Mouse (Mus musculus) thymus, postnatal 25 days (tissue): ENCODE measurements at regions not wholly inside any gene's neighbourhood (a gene's known extent, or its start where the extent isn't known, plus 50 kb on each side); places are given as distances from the start of the nearest gene placed in this dataset.

Experiments used
- DNase-seq: peaks from one replicate; pipeline ENCODE4 v3.0.0; 2022

DNA sequence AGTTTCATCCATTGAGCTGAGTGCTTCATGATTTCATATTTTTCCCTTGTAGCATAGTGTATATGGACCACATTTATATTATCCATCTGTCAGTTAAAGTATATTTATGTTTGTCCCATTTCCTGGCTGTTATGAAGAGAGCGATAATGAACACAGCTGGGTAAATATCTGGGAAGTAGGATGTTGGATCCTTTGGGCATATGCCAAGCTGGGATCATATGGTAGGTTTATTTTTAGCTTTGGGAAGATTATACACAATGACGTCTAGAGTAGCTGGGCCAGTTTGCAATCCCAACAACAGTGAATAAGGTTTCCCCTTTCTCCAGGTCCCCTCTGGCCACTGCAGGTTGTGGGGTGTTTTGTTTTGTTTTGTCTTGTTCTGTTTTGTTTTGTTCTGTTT lies 164.5 kb downstream of the Gm765 start:
- no peak for DNase-seq

DNA sequence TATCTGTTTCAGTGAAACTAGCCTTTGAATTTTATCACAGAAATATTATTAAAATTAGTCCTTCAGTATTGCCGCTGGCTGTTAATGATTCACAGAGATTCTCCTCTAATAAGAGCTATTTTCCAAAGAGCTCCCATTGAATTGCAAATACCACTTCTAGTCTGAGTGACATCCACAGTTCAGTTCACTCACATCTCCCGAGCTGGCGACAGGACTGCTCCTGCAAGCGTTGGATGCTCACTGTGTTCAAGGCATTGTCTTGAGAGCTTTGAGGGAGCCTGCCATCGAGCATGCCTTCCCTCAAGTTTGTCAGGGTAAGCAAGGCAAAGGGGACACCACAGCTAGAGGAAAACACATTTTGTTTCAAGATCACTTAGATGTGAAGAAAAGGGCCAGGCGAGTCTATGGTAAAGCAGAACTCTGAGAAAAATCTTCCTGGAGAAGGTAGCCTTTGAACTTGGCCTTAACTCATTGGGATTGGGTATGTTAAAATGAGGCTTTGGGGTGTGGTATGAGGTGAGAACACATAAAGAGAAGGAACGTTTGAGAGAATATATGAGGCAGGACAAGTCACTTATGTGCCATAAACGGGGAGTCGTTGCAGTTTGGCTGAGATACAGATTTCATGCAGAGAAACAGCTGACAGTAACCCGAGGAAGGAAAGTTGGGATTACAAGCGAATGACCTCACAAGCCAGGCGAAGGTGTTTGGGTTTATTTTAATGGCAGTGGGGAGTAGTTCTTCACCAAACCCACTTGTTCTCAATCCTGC lies 193.3 kb downstream of the Gm765 start:
- no peak for DNase-seq

DNA sequence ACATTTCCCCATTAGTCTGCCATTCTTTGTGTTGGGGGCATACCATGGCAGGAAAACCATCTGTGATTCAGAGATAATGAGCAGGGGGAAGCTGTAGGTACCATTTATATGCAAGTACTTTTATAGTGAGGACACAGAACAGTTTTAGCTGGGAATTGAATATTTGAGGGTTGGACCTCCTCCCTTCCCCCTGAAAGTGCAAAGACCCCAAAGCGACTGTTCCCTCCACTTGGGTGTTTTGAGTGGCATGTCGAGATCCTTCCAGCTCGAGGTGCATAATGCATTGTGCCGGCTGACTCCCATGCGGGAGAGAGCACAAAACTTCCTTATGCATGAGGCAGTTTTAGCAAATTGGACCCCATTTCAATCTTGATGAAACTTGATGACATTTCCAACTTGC lies 194.7 kb downstream of the Gm765 start:
- no peak for DNase-seq

DNA sequence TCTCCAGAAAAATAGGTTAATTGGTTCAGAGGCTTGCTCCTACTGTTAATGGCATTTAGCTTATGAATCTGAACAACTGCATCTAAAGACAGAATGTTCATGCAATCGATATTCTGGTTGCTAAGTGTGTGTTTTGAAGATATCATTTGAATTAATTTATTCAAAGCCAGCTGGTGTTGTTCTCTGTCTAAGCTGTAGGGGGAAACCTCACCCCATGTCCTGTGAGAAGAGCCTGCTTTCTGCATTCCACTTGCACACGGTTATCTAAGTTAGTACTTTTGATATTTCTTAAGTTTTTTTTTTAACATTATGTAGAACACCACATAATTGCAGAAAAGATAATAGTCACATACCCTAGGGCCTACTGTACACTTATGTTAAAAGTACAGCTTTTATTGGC lies 209.6 kb downstream of the Gm765 start:
- peak; percentile 10 for DNase-seq

DNA sequence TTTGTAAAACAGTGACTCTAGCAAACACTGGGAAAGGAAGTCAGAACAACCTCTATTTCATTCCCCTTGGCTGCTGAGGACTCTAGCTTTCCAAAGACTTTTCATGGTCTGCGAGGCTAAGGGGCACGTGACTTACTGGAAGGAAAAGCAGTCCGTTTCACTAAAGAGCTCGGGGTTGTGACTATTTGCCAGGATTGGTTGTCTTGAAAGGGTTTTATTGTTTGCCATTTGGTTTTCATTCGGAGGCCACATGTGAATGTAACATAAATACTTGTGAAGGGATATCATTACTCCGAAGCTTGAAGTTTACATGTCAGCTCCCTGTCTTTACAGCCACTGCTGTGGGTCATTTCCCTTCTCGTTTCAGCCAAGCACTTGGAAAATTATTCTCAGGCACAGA lies 217.1 kb downstream of the Gm765 start:
- DNase-seq = no peak

DNA sequence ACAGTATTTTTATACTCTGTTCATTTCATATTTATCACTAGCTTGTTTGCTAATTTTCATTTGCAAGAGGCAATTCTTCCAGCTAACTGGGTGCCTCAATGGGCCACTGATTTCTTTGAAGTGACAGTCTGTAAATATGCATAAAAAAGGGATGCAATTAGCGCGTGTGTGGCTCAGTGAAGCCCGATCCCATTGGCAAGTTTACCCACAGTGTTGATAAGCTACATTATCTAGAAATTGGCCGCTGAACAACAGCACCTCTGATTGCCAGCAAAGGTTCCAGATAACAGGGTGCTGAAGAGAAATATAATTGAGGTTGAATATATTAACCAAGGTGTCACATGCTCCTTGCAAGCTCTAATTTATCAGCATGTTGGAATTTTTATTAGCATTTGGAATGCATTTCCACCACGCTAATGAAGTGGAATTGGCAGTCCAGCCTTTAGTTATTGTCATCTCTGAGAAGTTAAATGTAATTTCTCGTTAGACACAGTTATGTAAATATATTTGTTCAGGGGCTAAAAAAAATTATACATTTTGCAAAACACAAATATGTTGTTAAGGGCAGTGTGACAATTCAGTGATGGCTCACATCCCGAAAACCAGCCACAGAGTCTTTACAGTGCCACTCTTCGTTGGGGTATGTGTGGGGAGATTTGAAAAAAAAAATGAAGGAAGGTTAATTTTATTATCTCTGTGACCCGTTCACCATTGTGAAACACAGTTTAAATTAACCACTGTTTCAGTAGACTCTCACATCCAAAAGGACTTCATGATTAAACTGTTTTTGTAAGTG lies 224.0 kb downstream of the Gm765 start:
- DNase-seq = no peak

DNA sequence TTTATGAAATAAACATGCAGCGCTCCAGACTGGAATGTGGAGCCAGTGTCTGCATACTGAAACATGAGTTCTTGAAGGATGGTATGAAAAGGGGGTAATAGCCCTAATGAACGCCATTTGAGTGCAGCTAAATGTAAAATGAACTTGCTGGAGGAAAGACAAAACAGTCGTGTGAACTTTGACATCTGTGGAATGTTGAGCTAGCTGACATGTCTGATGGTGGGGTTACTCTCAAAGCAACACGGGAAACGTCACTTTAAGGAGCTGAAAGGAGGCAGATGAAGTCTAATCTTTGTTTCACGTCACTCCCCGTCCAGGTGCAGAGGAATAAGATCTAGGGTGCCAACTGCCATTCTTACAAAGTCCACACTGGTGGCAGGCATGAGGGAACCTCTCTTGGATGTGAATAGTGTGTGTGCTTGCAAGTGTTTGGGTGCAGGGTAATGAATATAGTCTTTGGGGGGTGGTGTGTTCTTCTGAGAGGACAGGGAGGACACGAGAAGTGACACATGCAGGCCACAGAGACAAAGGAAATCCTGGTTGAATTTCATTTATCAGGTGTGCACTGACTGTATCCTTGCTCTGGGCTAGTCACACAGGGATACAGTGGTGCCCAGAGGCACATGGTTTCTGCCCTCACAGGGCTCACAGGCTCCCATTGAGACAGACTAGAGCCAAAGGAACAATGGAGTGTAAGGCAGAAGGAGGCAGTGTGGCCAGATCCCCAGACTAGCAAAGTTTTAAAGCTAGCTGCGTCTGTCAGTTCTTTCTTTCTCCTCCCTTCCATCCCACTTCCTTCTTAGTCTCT lies 228.0 kb downstream of the Gm765 start:
- DNase-seq = peak; percentile 63

DNA sequence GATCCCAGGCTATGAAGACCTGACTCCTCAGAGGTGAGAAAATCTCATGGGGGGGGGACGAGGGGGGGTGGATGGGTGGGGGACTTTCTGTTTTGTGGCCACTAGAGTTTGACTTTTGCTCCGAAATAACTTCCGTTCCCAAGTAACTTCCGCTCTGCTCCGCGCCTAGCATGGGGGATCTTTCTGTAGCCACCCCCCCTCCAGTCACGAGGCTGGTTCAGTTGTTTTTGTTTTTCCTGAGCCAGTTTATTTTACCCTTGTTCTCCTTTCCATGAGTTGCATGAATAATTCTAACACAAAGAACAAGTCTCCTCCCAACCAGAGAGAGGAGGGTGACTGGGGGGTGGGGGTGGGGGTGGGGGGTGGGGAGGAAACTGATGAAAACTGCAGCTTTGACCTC lies 228.8 kb downstream of the Gm765 start:
- DNase-seq = peak; percentile 62

DNA sequence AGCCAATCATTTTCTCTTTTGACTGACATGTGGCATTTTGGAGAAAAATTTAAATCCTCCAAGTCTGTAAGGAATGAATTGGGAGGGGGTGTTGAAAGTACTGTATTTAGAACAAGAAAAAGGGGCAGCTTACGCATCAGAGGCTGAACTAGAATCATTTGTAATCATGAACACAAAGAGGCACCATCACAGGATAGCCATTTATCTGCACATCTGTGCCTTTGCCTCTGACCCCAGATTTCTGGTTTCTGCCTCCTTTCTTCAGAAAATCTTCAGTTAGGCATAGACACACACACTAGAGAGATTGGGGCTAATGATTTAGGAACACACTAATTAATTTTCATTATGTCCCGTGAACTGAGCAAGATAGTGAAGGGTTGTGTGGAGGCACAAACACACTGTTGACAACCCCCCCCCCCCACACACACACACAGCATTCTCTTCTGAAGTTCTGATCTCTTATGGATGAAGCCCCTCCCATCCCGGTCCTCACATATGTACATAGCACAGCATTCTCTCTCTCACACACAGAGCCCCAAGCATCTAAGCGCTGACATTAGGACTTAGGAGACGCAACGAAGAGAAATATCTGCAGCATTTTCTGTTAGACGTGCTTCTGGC lies 229.9 kb downstream of the Gm765 start:
- no peak for DNase-seq

DNA sequence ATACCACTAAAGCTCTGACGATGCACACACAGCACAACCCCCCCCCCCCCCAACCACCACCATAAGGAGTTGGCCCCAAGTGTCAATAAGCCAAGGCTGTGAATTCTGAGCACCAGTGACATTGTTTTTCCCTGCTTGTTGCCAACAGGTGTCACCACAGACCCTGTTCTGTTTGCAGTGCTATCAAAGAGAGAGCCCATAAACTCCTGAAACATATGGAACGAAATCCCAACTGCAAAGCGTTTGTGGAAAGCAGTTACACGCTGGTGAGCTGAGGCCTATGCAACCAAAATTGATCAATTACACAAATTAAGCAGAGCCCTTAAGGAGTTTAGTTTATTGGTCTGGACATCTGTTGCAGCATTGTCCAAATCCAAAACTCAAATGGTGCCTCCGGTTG lies 235.4 kb downstream of the Gm765 start:
- no peak for DNase-seq

DNA sequence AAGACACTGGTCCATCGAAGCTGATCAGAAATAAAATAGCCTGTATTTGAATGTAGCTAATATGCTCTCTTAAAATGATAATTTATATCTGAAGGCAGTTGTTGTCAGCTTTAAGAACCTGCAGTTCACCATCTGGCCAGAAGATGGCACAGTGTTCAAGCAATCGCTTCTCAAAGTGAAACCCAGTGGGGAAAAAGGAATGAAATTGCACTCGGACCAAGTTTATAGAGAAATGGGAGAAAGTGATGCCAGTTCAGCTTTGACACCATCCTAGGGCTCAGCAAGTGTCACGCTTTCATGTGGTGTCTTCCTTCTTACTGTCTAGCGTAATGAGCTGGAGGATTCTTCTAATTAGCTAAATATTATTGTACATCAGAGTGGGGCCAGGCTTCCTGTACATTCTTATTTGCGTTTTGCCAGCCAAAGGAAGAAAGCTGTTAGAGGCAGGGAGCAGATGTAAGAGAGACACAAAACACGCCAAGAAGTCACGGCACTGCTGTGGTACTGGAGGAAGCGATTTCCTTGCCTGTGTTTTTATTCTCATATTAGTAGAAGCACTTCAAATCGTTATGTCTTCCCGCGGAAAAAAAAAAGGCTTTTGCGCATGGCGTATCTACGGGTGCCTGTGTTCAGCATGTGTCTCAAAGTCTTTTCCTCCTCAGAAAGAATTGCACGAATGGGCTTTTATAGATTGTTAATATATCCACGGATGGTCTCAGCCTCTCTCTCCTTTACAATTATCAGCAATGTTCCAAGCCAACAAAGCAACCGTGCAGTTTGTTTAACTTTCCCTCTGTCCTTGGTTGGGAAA lies 237.1 kb downstream of the Gm765 start:
- DNase-seq = peak; percentile 86

DNA sequence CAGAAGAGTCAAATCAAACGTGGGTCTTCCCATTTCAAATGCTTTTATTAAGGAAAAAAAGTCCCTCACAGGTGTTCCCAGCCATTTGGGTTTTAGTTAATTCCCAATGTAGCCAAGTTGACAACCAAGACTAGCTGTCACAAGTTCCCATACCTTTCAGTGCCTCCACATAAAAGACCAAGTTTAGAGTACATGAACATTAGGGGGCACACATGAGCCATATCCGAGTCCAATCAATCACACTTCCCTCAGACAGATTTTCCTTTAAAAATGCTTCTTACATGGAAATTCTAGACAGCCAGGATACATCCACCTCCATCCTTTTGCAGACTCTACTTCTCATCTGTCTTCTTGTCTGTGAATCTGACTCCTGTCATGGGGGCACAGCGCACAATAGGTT lies 238.1 kb downstream of the Gm765 start:
- no peak for DNase-seq

DNA sequence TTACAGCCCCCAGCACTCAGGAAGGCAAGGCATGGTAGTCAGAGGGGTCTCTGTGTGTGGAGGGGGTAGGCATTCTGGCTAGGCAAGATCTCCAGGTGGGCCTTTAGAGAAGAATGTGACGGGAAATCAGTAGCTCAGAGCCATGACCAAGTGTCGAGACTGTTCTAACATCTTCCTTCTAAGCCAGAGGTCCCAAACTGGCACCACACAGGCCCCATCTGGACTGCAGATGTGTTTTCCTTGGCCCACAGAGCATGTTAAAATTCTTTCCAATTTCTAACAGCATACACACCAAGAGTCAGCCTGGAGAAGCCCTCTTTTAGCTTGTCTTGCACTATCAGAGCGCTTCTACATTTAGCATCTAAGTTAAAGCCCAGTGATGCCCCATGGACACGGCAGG lies 241.5 kb downstream of the Gm765 start:
- no peak for DNase-seq

DNA sequence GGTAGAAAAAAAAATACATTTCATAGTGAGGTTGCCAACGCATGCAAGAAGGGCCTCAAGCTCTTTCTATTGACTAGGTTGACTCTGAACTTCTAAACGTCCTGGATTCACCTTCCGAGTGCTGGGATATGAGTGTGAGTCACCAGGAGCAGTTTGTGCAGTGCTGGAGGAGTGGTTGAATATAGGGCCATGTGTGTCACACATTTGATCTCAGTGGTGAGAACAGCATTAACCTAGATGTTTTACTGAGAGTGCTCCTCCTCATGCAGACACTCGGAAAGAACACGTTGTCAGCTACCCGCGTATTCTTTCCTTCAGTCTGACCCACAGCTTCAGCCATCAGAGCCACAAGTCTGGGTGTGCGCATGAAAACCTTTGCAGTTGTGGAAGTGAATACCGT lies 243.4 kb downstream of the Gm765 start:
- no peak for DNase-seq

DNA sequence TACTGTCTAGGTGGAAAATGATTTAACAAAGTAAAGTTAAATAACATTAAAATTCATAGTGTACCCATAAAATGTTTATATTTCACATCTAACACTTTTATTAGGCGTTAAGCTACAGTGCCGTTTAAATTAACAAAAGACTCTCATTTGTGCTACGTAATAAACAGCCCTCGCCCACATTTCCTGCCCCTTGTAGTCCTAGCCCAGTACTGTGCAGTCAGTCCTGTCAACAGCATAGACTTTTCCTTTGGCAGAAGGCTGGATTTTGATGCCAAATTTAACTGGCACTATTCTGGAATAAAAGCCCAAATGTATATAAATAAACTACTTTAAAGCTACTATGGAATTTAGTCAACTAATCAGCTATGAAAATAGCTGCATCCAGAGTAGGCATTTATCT lies 247.3 kb downstream of the Gm765 start:
- DNase-seq = no peak

DNA sequence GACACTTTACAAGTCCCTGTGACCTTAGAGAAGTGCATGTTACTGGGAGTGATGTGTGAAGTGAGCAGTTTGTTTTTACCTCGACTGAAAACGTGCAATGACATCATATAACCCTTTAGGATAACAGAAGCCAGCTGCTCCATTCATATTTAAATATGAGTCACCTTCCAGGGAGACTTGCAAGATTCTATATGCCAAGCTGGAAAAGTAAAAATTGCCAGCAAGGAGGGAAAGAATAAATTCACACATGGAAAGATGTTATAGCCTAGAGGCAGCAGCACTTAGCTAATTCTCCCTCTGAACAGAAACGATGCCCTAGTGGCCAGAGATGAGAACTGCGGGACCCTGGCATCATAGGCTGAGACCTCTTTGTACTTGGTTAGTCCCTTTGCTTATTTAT lies 253.4 kb downstream of the Gm765 start:
- peak; percentile 30 for DNase-seq

DNA sequence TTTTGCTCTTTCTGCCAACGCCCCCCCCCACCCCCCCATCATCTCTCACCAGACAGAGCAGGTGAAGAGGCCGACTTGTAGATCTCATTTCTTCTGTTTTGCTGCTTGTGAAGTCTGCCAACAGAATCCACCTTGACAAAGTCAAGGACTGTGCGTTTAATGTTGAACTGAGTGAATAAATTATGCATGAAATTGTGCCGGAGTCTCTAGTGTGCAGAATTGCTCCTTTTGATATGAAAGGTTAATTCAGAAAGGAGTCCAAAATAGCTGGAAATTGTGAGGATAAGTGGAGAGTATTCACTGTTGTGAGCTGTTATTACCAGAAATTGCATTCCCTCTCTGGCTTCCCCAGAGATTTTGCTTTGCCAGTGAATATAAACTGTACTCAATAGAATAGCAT lies 262.5 kb downstream of the Gm765 start:
- DNase-seq = no peak
